Mouse (Mus musculus): ENCODE measurements at regions not wholly inside any gene's neighbourhood (a gene's known extent, or its start where the extent isn't known, plus 50 kb on each side); places are given as distances from the start of the nearest gene placed in this dataset.

DNA sequence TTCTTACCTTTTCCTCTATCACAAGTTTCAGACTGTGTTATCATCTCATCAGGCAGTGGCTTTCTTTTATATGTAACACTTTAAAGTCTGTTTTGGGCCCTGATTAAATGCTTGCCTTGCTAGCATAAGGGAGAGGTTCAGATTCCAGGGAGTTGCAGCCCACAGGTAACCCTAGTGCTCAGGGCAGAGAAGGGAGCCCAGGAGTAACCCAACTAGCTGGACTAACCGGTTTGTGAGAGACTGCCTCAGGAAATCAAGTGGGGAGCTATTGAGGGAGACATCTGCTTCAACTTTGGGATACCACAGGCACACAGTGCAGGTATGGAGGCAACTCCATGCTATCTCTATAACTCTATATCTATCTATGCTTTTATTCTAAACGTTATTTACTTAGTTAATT lies 2082.5 kb downstream of the A830018L16Rik start:
- no peak for TF ChIP-seq TAL1 (IDR thresholded peaks at IDR 0.05; ENCODE audit: low read length)
- no peak for TF ChIP-seq GATA1 (IDR thresholded peaks at IDR 0.05; ENCODE audit: low read length)
